Mouse (Mus musculus): ENCODE measurements at regions not wholly inside any gene's neighbourhood (a gene's known extent, or its start where the extent isn't known, plus 50 kb on each side); places are given as distances from the start of the nearest gene placed in this dataset.

DNA sequence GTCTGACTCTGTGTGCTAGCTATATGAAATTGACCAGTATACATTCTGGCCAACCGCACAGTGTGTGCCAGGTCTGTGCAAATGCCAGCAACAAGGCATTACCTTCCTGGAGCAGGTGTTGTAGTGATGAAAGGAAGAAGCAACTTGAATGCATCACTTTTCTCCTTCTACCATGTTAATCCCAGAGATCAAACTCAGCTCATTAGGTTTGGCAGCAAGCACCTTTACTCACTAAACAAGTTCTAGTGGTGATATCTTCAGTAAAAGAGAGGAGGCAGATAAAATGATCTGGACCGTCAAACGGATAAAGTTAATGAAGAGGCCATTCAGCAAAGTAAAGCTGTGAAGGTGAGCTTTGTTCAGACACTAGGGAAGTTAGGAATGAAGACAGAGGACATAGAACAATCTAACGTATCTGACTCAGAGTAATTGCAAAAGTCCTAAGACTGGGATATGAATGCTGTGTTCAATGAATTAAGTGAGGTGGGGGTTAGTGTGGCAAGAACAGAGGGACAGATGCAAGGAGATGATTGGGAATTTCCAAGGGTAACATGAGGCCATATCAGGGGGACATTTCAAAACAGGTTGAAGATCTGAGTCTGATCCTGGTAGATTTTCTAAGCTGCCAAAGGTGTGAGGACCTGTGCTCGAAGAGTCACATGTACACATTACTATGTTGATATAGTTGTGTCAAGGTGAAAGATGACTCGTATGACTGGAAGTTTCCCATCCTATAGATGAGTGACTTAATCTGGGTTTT is 1478.4 kb upstream of the Slc10a2 start:
- TF ChIP-seq POLR2A (IDR thresholded peaks at IDR 0.05; ENCODE audit: control insufficient read depth, extremely low read depth, insufficient read depth, low read length, poor library complexity) (no peak), CTCF (IDR thresholded peaks at IDR 0.05; ENCODE audit: borderline replicate concordance, control insufficient read depth, extremely low read depth, insufficient read depth, low read length, poor library complexity) (no peak)
